Mouse (Mus musculus) midbrain, embryonic 15.5 days (tissue): ENCODE data around the gene Dlg2. TPM values are rescaled to one million over a fixed set of nuclear protein-coding genes. Genes with fewer than 3 reads are reported as not detected.

Experiments used
- ATAC-seq: fragments of 200-750 bp; cut with Nextera tagmentation; replicated peaks from 2 replicates; pipeline ENCODE4 v1.8.0; 2017; ENCODE audit warnings: moderate TSS enrichment
- H3K27ac ChIP-seq: fragments of 300-500 bp; sonication (generic); 2 replicates; pipeline ENCODE4 v1.5.1; 2015; ENCODE audit warnings: mild to moderate bottlenecking, inconsistent platforms
- H3K27me3 ChIP-seq: fragments of 300-500 bp; sonication (generic); replicated peaks from 2 replicates; pipeline ENCODE4 v1.6.1; 2015; ENCODE audit warnings: inconsistent platforms
- H3K36me3 ChIP-seq: fragments of 300-500 bp; sonication (generic); replicated peaks from 2 replicates; pipeline ENCODE4 v1.6.1; 2015; ENCODE audit warnings: inconsistent platforms
- H3K4me1 ChIP-seq: fragments of 300-500 bp; sonication (generic); 2 replicates; pipeline ENCODE4 v1.6.1; 2015; ENCODE audit warnings: inconsistent platforms
- H3K4me2 ChIP-seq: fragments of 300-500 bp; sonication (generic); 2 replicates; pipeline ENCODE4 v1.6.1; 2015; ENCODE audit warnings: inconsistent platforms, mild to moderate bottlenecking, moderate library complexity
- H3K4me3 ChIP-seq: fragments of 300-500 bp; sonication (generic); 2 replicates; pipeline ENCODE4 v1.5.1; 2015; ENCODE audit warnings: mild to moderate bottlenecking, inconsistent platforms
- H3K9ac ChIP-seq: fragments of 300-500 bp; sonication (generic); 2 replicates; pipeline ENCODE4 v1.6.1; 2015; ENCODE audit warnings: mild to moderate bottlenecking, inconsistent platforms
- H3K9me3 ChIP-seq: fragments of 300-500 bp; sonication (generic); 2 replicates; pipeline ENCODE4 v1.6.1; 2016; ENCODE audit warnings: inconsistent platforms
- WGBS: fragments of 180-500 bp; shearing (Covaris S2); methylation state at CpG from one replicate; pipeline ENCODE4 v1.1.7; 2015; ENCODE audit warnings: mixed read lengths; 5-methylcytosine and 5-hydroxymethylcytosine counted together
- polyA plus RNA-seq: library from polyadenylated mRNA; unstranded; fragments of >200 nt; fragmentation: Nextera tagmentation; extraction: Ambion mirVana; gene quantifications from 2 replicates; pipeline ENCODE4 v1.2.1, GENCODE M21; 2015

Dlg2 gene
- polyA plus RNA-seq, 1 experiment from 2014 or later, result 28.8 TPM

GRCm38 (mm10) chr7:91877804-91878203 lies 1401.3 kb downstream of the Dlg2 start:
- H3K4me2 ChIP-seq, result no peak overlapping the region
- H3K9me3 ChIP-seq, result no peaks in the 10 kb centered on the region
- H3K4me3 ChIP-seq, result no peak overlapping the region
- H3K27me3 ChIP-seq, result no peaks in the 10 kb centered on the region
- no peaks in the 10 kb centered on the region for H3K4me1 ChIP-seq
- H3K36me3 ChIP-seq, result no peaks in the 10 kb centered on the region
- ATAC-seq, result no peak
- H3K27ac ChIP-seq, result no peak overlapping the region
- WGBS, result 84% methylated on average over 2 of the region's 2 CpGs
- no peak overlapping the region for H3K9ac ChIP-seq

- ATAC-seq, result no peak
- no peak overlapping the region for H3K9ac ChIP-seq
- H3K27me3 ChIP-seq, result no peaks in the 10 kb centered on the region
- H3K4me1 ChIP-seq, result no peaks in the 10 kb centered on the region
- H3K4me3 ChIP-seq, result no peak overlapping the region
- 92% methylated on average over 10 of the region's 10 CpGs for WGBS
- no peak overlapping the region for H3K4me2 ChIP-seq
- H3K27ac ChIP-seq, result no peak overlapping the region
- H3K9me3 ChIP-seq, result no peaks in the 10 kb centered on the region
- no peaks in the 10 kb centered on the region for H3K36me3 ChIP-seq
These were observed 1409.9 kb downstream of the Dlg2 start for GRCm38 (mm10) chr7:91886336-91886735.

DNA sequence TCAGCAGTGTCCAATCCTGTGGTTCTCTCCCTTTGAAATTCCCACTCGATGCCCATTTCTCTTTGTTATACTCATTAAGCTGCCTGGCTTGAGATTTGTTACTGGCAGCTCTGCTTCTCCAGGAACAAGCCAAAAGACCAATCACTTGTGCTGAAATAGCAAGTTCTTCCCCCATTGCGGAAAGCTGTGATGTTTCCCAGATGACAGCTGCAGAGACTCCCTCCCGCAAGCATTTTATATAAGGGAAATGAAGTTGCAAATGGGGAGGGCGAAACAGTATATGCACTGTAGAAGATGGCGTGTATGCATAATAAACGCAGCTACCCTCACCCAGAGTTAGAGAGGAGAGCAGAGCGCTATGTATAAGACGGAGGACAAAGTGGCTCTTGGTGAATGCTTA lies 1417.5 kb downstream of the Dlg2 start:
- Histone ChIP-seq H3K4me3 (no peak overlapping the region), H3K9me3 (no peaks in the 10 kb centered on the region), H3K9ac (no peak overlapping the region), H3K27me3 (no peaks in the 10 kb centered on the region), H3K36me3 (no peaks in the 10 kb centered on the region), H3K4me2 (no peak overlapping the region), H3K4me1 (no peaks in the 10 kb centered on the region), H3K27ac (no peak overlapping the region)
- 87% methylated on average over 8 of the region's 8 CpGs for WGBS
- ATAC-seq, result no peak

DNA sequence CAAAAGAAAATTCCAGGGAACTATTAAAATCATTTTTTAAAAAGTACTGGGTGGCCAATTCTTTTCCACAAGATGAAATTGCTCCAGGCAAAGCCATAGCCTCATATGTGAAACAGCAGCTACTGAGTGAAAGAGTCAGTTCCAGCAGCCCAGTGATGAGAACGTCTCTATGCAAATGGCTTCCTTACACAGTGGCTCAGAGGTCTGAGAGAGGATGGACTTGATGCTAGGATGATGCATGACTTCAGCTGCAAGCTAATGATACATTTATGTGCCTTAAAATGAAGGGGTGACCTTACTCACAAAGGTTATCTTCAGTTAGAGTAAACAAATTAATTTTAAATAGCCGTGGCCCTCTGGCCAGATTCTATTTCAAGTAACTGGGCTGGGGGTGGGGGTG lies 1420.5 kb downstream of the Dlg2 start:
- Histone ChIP-seq H3K9ac (no peak overlapping the region), H3K36me3 (no peaks in the 10 kb centered on the region), H3K4me3 (no peak overlapping the region), H3K27me3 (no peaks in the 10 kb centered on the region), H3K4me1 (no peaks in the 10 kb centered on the region), H3K9me3 (no peaks in the 10 kb centered on the region), H3K27ac (no peak overlapping the region), H3K4me2 (no peak overlapping the region)
- ATAC-seq, result no peak
- 64% methylated on average over 2 of the region's 2 CpGs for WGBS

- no peak overlapping the region for H3K4me2 ChIP-seq
- H3K36me3 ChIP-seq, result no peaks in the 10 kb centered on the region
- no peaks in the 10 kb centered on the region for H3K4me1 ChIP-seq
- no peak overlapping the region for H3K4me3 ChIP-seq
- H3K9ac ChIP-seq, result no peak overlapping the region
- H3K27ac ChIP-seq, result no peak overlapping the region
- no peaks in the 10 kb centered on the region for H3K27me3 ChIP-seq
- WGBS, result 87% methylated on average over 2 of the region's 2 CpGs
- no peak for ATAC-seq
- H3K9me3 ChIP-seq, result no peaks in the 10 kb centered on the region
These were observed 1421.0 kb downstream of the Dlg2 start for GRCm38 (mm10) chr7:91897509-91897908.

DNA sequence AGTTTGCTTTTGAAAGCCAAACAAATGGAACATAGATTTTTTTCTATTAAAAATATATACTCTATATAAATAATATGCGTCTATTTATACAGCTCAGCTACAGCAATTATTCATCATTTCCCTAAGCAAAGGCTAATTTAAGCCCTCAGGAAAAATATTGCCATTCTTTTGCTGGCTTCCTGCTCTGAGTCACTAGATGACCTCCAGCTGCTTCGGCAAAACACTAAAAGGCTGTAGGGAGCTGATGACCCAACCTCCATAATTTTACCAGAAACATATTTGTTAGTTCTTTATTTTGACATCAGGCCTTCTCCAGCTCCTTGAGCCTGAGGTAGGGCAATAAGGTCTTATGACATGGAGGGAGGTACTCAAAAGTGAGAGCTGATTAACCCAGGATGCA lies 1426.0 kb downstream of the Dlg2 start:
- Histone ChIP-seq H3K4me1 (no peaks in the 10 kb centered on the region), H3K9ac (no peak overlapping the region), H3K9me3 (no peaks in the 10 kb centered on the region), H3K4me2 (no peak overlapping the region), H3K27ac (no peak overlapping the region), H3K4me3 (no peak overlapping the region), H3K36me3 (no peaks in the 10 kb centered on the region), H3K27me3 (no peaks in the 10 kb centered on the region)
- no peak for ATAC-seq
- WGBS, result 83% methylated on average over 2 of the region's 2 CpGs

DNA sequence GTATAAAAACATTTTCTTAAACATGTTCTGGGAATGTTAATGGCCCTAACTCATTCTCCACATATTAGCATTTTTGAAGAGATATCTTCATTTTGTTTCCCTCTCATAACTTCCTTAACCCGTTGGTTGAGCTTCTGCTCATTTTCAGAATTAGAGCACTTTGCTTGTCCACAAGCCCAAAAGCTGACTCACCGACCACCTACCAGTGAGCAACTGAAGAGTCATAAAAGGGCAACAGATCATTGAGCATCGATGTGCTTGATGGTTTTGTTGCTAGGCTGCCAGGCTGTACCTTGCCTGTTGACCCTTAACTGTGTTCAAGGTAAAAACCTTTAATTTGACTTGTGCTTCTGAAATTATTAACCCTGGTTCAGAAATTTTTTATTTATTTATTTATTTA lies 1440.3 kb downstream of the Dlg2 start:
- Histone ChIP-seq H3K9ac (no peak overlapping the region), H3K27ac (no peak overlapping the region), H3K4me1 (peaks cover 3% of the 10 kb centered on the region; the same call in 1 of the 2 replicates), H3K9me3 (no peaks in the 10 kb centered on the region), H3K4me3 (no peak overlapping the region), H3K27me3 (no peaks in the 10 kb centered on the region), H3K36me3 (no peaks in the 10 kb centered on the region), H3K4me2 (no peak overlapping the region)
- 84% methylated on average over 3 of the region's 3 CpGs for WGBS
- ATAC-seq, result no peak

- 76% methylated on average over 3 of the region's 3 CpGs for WGBS
- ATAC-seq, result no peak
- Histone ChIP-seq H3K9ac (no peak overlapping the region), H3K36me3 (no peaks in the 10 kb centered on the region), H3K4me3 (no peak overlapping the region), H3K27ac (no peak overlapping the region), H3K27me3 (no peaks in the 10 kb centered on the region), H3K4me2 (no peak overlapping the region), H3K9me3 (no peaks in the 10 kb centered on the region), H3K4me1 (peaks cover 3% of the 10 kb centered on the region; the same call in 1 of the 2 replicates)
These were observed 1442.6 kb downstream of the Dlg2 start for GRCm38 (mm10) chr7:91919099-91919498.

- peak; percentile 63; the same call in 1 of the 2 replicates for ATAC-seq
These were observed 1443.3 kb downstream of the Dlg2 start for GRCm38 (mm10) chr7:91919738-91920137.

GRCm38 (mm10) chr7:91934881-91935597 lies 1458.6 kb downstream of the Dlg2 start:
- Histone ChIP-seq H3K4me1 (peaks cover 6% of the 10 kb centered on the region; the same call in 1 of the 2 replicates), H3K27ac (no peak overlapping the region), H3K4me3 (no peak overlapping the region), H3K9me3 (no peaks in the 10 kb centered on the region), H3K9ac (no peak overlapping the region), H3K4me2 (no peak overlapping the region), H3K27me3 (no peaks in the 10 kb centered on the region), H3K36me3 (no peaks in the 10 kb centered on the region)
- ATAC-seq, result peak; percentile 71
- WGBS, result 52% methylated on average over 12 of the region's 12 CpGs

More at GRCm38 (mm10) chr7:91919738-91920137, 1443.3 kb downstream of the Dlg2 start:
- Histone ChIP-seq H3K4me1 (peaks cover 3% of the 10 kb centered on the region; the same call in 1 of the 2 replicates), H3K9me3 (no peaks in the 10 kb centered on the region), H3K4me3 (no peak overlapping the region), H3K4me2 (no peak overlapping the region), H3K36me3 (no peaks in the 10 kb centered on the region), H3K27ac (no peak overlapping the region), H3K9ac (no peak overlapping the region), H3K27me3 (no peaks in the 10 kb centered on the region)
- WGBS, result 55% methylated on average over 3 of the region's 3 CpGs

- Histone ChIP-seq H3K4me1 (peaks cover 6% of the 10 kb centered on the region; the same call in 1 of the 2 replicates), H3K27me3 (no peaks in the 10 kb centered on the region), H3K9me3 (no peaks in the 10 kb centered on the region), H3K27ac (no peak overlapping the region), H3K4me3 (no peak overlapping the region), H3K36me3 (no peaks in the 10 kb centered on the region), H3K9ac (no peak overlapping the region), H3K4me2 (no peak overlapping the region)
- 23% methylated on average over 2 of the region's 2 CpGs for WGBS
- ATAC-seq, result peak; percentile 68
These were observed 1459.7 kb downstream of the Dlg2 start for GRCm38 (mm10) chr7:91936193-91936592.

- no peak for ATAC-seq
- H3K9me3 ChIP-seq, result no peaks in the 10 kb centered on the region
- no peak overlapping the region for H3K9ac ChIP-seq
- no peaks in the 10 kb centered on the region for H3K36me3 ChIP-seq
- H3K4me2 ChIP-seq, result no peak overlapping the region
- 81% methylated on average over 1 of the region's 1 CpGs for WGBS
- no peak overlapping the region for H3K4me3 ChIP-seq
- H3K27me3 ChIP-seq, result no peaks in the 10 kb centered on the region
- H3K27ac ChIP-seq, result no peak overlapping the region
- H3K4me1 ChIP-seq, result no peaks in the 10 kb centered on the region
These were observed 1466.8 kb downstream of the Dlg2 start for GRCm38 (mm10) chr7:91943224-91943623.

DNA sequence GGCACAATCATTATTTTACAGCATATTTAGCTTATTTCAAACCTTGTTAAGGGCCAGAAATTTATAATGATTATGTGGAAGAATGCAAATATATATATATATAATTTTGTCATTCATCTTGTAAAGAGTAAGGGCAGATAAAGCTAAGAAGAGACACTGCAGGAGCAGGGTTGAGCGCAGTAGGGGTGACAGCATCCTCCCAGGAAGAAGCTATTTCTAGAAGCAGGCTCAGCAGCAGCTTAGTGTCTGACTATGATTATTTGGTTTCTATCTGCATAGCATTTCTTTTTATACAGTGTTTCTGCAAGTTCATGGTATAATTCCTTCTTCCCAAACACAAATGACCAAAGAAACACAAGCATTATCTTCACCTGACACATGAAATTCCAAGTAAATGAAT lies 1479.1 kb downstream of the Dlg2 start:
- no peak overlapping the region for H3K4me3 ChIP-seq
- ATAC-seq, result no peak
- no peaks in the 10 kb centered on the region for H3K27me3 ChIP-seq
- 86% methylated on average over 1 of the region's 1 CpGs for WGBS
- H3K9ac ChIP-seq, result no peak overlapping the region
- no peaks in the 10 kb centered on the region for H3K36me3 ChIP-seq
- H3K4me2 ChIP-seq, result no peak overlapping the region
- no peaks in the 10 kb centered on the region for H3K9me3 ChIP-seq
- H3K4me1 ChIP-seq, result no peaks in the 10 kb centered on the region
- H3K27ac ChIP-seq, result no peak overlapping the region
